Mouse (Mus musculus): ENCODE results near the gene Gm10639. TPM values are rescaled to one million over a fixed set of nuclear protein-coding genes. Genes with fewer than 3 reads are reported as not detected.

Gene Gm10639
- polyA plus RNA-seq, 1 experiment from 2014 or later: not detected

DNA sequence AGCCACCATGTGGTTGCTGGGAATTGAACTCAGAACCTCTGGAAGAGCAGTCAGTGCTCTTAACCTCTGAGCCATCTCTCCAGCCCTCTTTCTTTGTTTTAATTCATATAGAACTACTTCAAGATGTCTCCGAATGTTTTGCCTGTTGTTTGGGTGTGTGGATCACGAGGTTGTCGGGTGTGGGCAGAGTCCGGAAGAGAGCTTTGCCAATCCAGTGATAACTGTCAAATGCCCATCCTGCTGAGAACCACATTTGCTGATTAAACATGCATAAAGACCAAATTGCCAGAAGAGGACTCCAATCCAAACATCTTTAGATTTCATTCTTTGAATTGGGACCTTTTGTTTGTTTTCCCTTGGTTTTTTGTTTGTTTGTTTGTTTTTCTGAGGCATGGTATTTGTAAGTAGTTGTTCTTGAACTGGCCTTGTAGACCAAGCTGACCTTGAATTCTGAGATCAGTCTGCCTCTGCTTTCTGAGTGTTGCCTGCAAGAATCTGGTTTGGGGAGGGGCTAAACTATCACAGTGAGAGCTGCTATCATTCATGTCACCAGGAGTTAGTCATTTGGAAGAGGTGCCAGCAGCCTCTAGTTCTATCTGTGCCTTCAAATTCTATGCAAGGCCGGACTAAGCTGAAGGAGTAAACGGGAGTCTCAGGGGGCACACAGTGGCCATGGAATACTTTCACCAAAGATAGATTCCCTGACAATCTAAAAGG is 61.9 kb downstream of the Gm10639 start:
- Histone ChIP-seq H3K36me3 (no peaks in the 10 kb centered on the region), H3K4me2 (replicated peaks) (no peak overlapping the region), H3K4me3 (no peak overlapping the region), H3K27ac (no peak overlapping the region), H3K27me3 (replicated peaks) (no peaks in the 10 kb centered on the region), H3K4me1 (no peaks in the 10 kb centered on the region), H3K9me3 (no peaks in the 10 kb centered on the region), H3K9ac (no peak overlapping the region)
- no peak for ATAC-seq (ENCODE audit: low FRiP score, low read depth)
- 88% methylated on average over 6 of the region's 6 CpGs for WGBS

Other genes with a start within 250 kb of the Gm10639 start
- gene Gcm1, start 238.0 kb upstream of the Gm10639 start, polyA plus RNA-seq (2016; fragmentation: Nextera tagmentation; extraction: Ambion mirVana): not detected in 2 replicates
- gene Fbxo9, start 180.9 kb upstream of the Gm10639 start, polyA plus RNA-seq (2016; fragmentation: Nextera tagmentation; extraction: Ambion mirVana): 48.0 and 53.4 TPM in 2 replicates
- 37.2 and 39.7 TPM in 2 replicates for gene Ick, start 180.7 kb upstream of the Gm10639 start, polyA plus RNA-seq (2016; fragmentation: Nextera tagmentation; extraction: Ambion mirVana)
- 40.2 and 40.3 TPM in 2 replicates for gene Gsta4, start 107.1 kb upstream of the Gm10639 start, polyA plus RNA-seq (2016; fragmentation: Nextera tagmentation; extraction: Ambion mirVana)
- not detected in 2 replicates for gene Gsta1, start 59.3 kb upstream of the Gm10639 start, polyA plus RNA-seq (2016; fragmentation: Nextera tagmentation; extraction: Ambion mirVana)
- gene Gm3776, start 32.8 kb upstream of the Gm10639 start, polyA plus RNA-seq (2016; fragmentation: Nextera tagmentation; extraction: Ambion mirVana): not detected in 2 replicates
- not detected in 2 replicates for gene Omt2a, start 24.9 kb downstream of the Gm10639 start, polyA plus RNA-seq (2016; fragmentation: Nextera tagmentation; extraction: Ambion mirVana)
- not detected in 2 replicates for gene Omt2b, start 37.7 kb downstream of the Gm10639 start, polyA plus RNA-seq (2016; fragmentation: Nextera tagmentation; extraction: Ambion mirVana)
- gene Gsta2, start 65.9 kb downstream of the Gm10639 start, polyA plus RNA-seq (2016; fragmentation: Nextera tagmentation; extraction: Ambion mirVana): not detected in 2 replicates
- gene Dppa5a, start 78.3 kb downstream of the Gm10639 start, polyA plus RNA-seq (2016; fragmentation: Nextera tagmentation; extraction: Ambion mirVana): 0.70 TPM in 1 of 2 replicates, not detected in the other
- 2.1 and 2.3 TPM in 2 replicates for gene Ooep, start 88.8 kb downstream of the Gm10639 start, polyA plus RNA-seq (2016; fragmentation: Nextera tagmentation; extraction: Ambion mirVana)
- 0.32 and 0.39 TPM in 2 replicates for gene Ddx43, start 105.9 kb downstream of the Gm10639 start, polyA plus RNA-seq (2016; fragmentation: Nextera tagmentation; extraction: Ambion mirVana)
- gene Cgas, start 153.3 kb downstream of the Gm10639 start, polyA plus RNA-seq (2016; fragmentation: Nextera tagmentation; extraction: Ambion mirVana): 0.73 and 1.3 TPM in 2 replicates
- 25.6 and 26.5 TPM in 2 replicates for gene Mto1, start 158.3 kb downstream of the Gm10639 start, polyA plus RNA-seq (2016; fragmentation: Nextera tagmentation; extraction: Ambion mirVana)
- 0.78 and 1.2 TPM in 2 replicates for gene Gm17324, start 158.9 kb downstream of the Gm10639 start, polyA plus RNA-seq (2016; fragmentation: Nextera tagmentation; extraction: Ambion mirVana)
- gene Eef1a1, start 199.2 kb downstream of the Gm10639 start, polyA plus RNA-seq (2016; fragmentation: Nextera tagmentation; extraction: Ambion mirVana): 3,212 and 3,225 TPM in 2 replicates

All from neural tube, embryonic 12.5 days (tissue).